Mouse (Mus musculus) C2C12 (cell line): Measurements from ENCODE around the gene Asic3.

Source experiments
- CEBPB ChIP-seq: IDR thresholded peaks from one replicate; pipeline ENCODE4 v1.6.1; 2011; ENCODE audit warnings: low read depth, mild to moderate bottlenecking, control low read depth, moderate library complexity
- CTCF ChIP-seq: IDR thresholded peaks from one replicate; pipeline ENCODE4 v1.5.1; 2011; ENCODE audit not compliant: control insufficient read depth, insufficient read depth, insufficient read length
- FOSL1 ChIP-seq: IDR thresholded peaks from one replicate; pipeline ENCODE4 v1.8.0; 2011; ENCODE audit warnings: mild to moderate bottlenecking, low read length; ENCODE audit not compliant: poor library complexity, insufficient read depth, severe bottlenecking
- MAX ChIP-seq: IDR thresholded peaks from one replicate; pipeline ENCODE4 v1.6.1; 2011; ENCODE audit warnings: mild to moderate bottlenecking, control low read depth
- MYOD1 ChIP-seq: IDR thresholded peaks from one replicate; pipeline ENCODE4 v1.6.1; 2011; ENCODE audit warnings: low read depth; ENCODE audit not compliant: control insufficient read depth, insufficient read length
- MYOG ChIP-seq: IDR thresholded peaks from one replicate; pipeline ENCODE4 v1.6.1; 2011; ENCODE audit not compliant: control insufficient read depth, insufficient read length; ENCODE audit errors: extremely low read depth
- USF1 ChIP-seq: IDR thresholded peaks from one replicate; pipeline ENCODE4 v1.6.1; 2011; ENCODE audit warnings: low read depth, mild to moderate bottlenecking, control low read depth, moderate library complexity

DNA sequence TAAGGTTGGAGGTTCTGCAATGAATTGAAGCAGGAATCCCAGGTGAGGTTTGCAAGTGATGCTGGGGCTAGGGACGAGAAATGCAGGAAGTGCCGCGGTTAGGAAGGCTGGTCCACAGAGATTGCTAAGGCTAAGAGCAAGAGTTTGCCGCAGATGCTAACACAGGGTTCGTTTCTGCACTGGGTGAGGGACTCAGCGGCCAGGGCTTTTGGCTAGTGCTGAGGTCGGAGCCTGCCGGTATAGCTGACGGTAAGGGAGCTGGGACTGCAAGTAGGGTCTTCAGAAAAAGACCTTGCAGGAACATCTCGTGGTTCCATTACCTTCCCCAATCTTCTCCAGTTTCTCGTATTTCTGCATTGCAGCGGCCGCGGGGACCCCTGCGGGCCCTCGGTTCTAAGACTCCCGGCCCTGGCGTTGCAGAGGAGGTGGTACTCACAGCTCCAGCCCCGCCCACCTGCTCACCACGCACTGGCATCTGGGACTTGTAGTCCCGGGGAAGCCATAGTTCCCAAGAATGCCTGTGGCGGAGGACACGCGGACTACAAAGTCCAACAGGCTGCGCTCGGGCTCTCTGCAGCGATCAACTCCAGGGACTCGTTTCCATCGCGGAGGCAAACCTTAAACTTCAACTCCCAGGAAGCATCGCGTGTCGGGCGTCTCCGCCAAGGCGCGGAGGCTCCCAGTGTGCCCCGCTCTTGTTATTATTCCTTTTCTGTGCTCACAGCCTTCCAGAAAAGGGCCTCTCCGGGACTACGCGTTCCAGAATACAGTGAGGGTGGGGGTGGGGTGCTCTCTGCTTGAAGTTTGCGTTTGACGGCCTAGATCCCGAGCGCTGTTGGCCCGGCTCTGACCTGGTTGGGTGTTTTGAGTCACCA is 10.2 kb downstream of the Asic3 start, which contains the start of the genes Cdk5 and Slc4a2:
- no peak for TF ChIP-seq CTCF
- peak; percentile 81 for TF ChIP-seq MAX
- TF ChIP-seq USF1, result no peak
- no peak for TF ChIP-seq CEBPB
- TF ChIP-seq MYOG, result no peak
- TF ChIP-seq FOSL1, result no peak
- TF ChIP-seq MYOD1, result no peak
